Comparison of ENCODE assay signal across 9 mouse cellular contexts in the genomic region with DNA sequence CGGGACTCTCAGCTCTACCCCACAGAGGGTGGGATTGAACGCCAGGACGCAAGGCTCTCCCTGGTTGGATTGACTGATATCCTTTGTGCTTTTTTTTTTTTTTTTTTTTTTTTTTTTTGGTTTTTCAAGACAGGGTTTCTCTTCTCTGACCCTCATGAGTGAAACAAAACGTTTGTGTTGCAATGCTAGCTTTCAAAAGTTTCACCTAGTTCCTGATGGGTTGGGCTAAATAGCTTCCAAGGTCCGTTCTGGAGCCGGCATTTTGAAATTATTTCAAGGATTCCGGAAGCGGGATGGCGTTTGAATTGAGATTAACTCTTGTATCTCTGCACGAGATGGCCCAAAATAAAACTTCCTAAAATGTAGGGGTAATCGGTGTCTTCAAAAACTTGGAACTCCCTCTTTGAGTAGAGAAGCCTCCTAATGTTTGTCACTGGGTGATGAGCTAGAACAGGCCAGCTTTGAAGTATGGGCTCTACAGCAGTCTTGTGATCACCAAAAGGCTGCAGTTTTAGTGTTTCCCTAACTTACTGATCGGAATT. TPM values are rescaled to one million over a fixed set of nuclear protein-coding genes. Genes with fewer than 3 reads are reported as not detected.
DNase-seq lines count a peak whose midpoint lies in the region; ATAC-seq lines count a peak whose summit lies in the region.
"Had no signal": no experiment of that assay in that cellular context is flagged by ENCODE, and none has a peak within 500 bp of the region (broad histone marks: within the 10 kb centered on the region; RNA-seq: fewer than 3 reads in every experiment).

No protein-coding gene starts in this region.

- DNase-seq in lung, postnatal 14 days = no peak
- no peak for DNase-seq in forebrain, embryonic 10.5 days (ENCODE audit: extremely low spot score, low spot score)
- DNase-seq in limb, embryonic 10.5 days (ENCODE audit: low spot score) = no peak
- DNase-seq in layer of hippocampus, postnatal 10 days (ENCODE audit: low spot score in 2 of 2) = no peak
- no peak for DNase-seq in cerebellum, adult 18-20 months
- no peak for DNase-seq in spleen, postnatal 4 days (ENCODE audit: low spot score in 2 of 2)
- DNase-seq: thymus, postnatal 14 days had no signal

- H3K36me3 ChIP-seq in lung, embryonic 16.5 days (ENCODE audit: control insufficient read depth, insufficient read depth, low read length) = no peaks in the 10 kb centered on the region
- H3K36me3 ChIP-seq in forebrain, embryonic 10.5 days (replicated peaks) = peaks cover 4% of the 10 kb centered on the region; the same call in 1 of the 2 replicates
- H3K36me3 ChIP-seq in limb, embryonic 10.5 days = 0 out of 2 replicates have a peak, but pooled peaks cover 5% of the 10 kb centered on the region
- no peaks in the 10 kb centered on the region for H3K36me3 ChIP-seq in neural tube, embryonic 15.5 days

- H3K27ac ChIP-seq in lung, embryonic 16.5 days (ENCODE audit: low read length) = peak overlapping the region; percentile 96
- H3K27ac ChIP-seq in forebrain, embryonic 10.5 days = no peak overlapping the region
- H3K27ac ChIP-seq in limb, embryonic 10.5 days = no peak overlapping the region
- H3K27ac ChIP-seq in neural tube, embryonic 15.5 days (replicated peaks) = no peak overlapping the region

- peak overlapping the region; percentile 96 for H3K9ac ChIP-seq in lung, embryonic 16.5 days (ENCODE audit: low read length)
- no peak overlapping the region for H3K9ac ChIP-seq in neural tube, embryonic 15.5 days (replicated peaks)

- no peak for ATAC-seq in lung, embryonic 16.5 days (ENCODE audit: low read depth)
- ATAC-seq in neural tube, embryonic 15.5 days (ENCODE audit: low FRiP score) = no peak

- H3K4me1 ChIP-seq in lung, embryonic 16.5 days (replicated peaks; ENCODE audit: control insufficient read depth, insufficient read depth, low read length) = peaks cover 45% of the 10 kb centered on the region
- peaks cover 57% of the 10 kb centered on the region for H3K4me1 ChIP-seq in forebrain, embryonic 10.5 days
- peaks cover 41% of the 10 kb centered on the region for H3K4me1 ChIP-seq in limb, embryonic 10.5 days
- peaks cover 44% of the 10 kb centered on the region for H3K4me1 ChIP-seq in neural tube, embryonic 15.5 days

- no peaks in the 10 kb centered on the region for H3K27me3 ChIP-seq in lung, embryonic 16.5 days (ENCODE audit: control insufficient read depth, insufficient read depth, low read depth, low read length)
- H3K27me3 ChIP-seq in forebrain, embryonic 10.5 days (ENCODE audit: poor library complexity, severe bottlenecking) = peaks cover 4% of the 10 kb centered on the region; the same call in 1 of the 2 replicates
- no peaks in the 10 kb centered on the region for H3K27me3 ChIP-seq in limb, embryonic 10.5 days (ENCODE audit: low read depth, poor library complexity, severe bottlenecking)
- no peaks in the 10 kb centered on the region for H3K27me3 ChIP-seq in neural tube, embryonic 15.5 days (replicated peaks)

- H3K4me3 ChIP-seq in lung, embryonic 16.5 days (ENCODE audit: low read length) = peak overlapping the region; percentile 97
- H3K4me3 ChIP-seq in forebrain, embryonic 10.5 days = peak overlapping the region; percentile 94
- peak overlapping the region; percentile 92 for H3K4me3 ChIP-seq in limb, embryonic 10.5 days
- H3K4me3 ChIP-seq in neural tube, embryonic 15.5 days (replicated peaks) = peak overlapping the region; percentile 96

- H3K9me3 ChIP-seq in lung, embryonic 16.5 days (ENCODE audit: control insufficient read depth, low read length) = no peaks in the 10 kb centered on the region
- no peaks in the 10 kb centered on the region for H3K9me3 ChIP-seq in forebrain, embryonic 10.5 days
- H3K9me3 ChIP-seq in limb, embryonic 10.5 days (replicated peaks) = no peaks in the 10 kb centered on the region
- H3K9me3 ChIP-seq in neural tube, embryonic 15.5 days (replicated peaks) = no peaks in the 10 kb centered on the region

- peak overlapping the region; percentile 66 for H3K4me2 ChIP-seq in lung, embryonic 16.5 days (ENCODE audit: low read depth, low read length)
- peak overlapping the region; percentile 84 for H3K4me2 ChIP-seq in neural tube, embryonic 15.5 days

- WGBS in lung, embryonic 16.5 days = 23% methylated on average over 12 of the region's 12 CpGs
- 60% methylated on average over 12 of the region's 12 CpGs for WGBS in forebrain, embryonic 10.5 days
- WGBS in limb, embryonic 10.5 days = 49% methylated on average over 12 of the region's 12 CpGs
- WGBS in neural tube, embryonic 15.5 days = 58% methylated on average over 12 of the region's 12 CpGs

RNA-seq across cellular contexts. Expression of gene Nadk2, which starts 2.1 kb away (rescaled TPM):
- polyA plus RNA-seq in lung, embryonic 16.5 days (2015; fragmentation: Nextera tagmentation; extraction: Ambion mirVana) = 27.4 and 31.8 TPM in 2 replicates
- 30.1 and 30.4 TPM in 2 replicates for polyA plus RNA-seq in forebrain, embryonic 10.5 days (2016; fragmentation: Nextera tagmentation; extraction: Ambion mirVana)
- polyA plus RNA-seq in limb, embryonic 10.5 days (2016; fragmentation: Nextera tagmentation; extraction: Ambion mirVana) = 29.2 and 30.8 TPM in 2 replicates
- 26.9 and 29.6 TPM in 2 replicates for polyA plus RNA-seq in neural tube, embryonic 15.5 days (2015; fragmentation: Nextera tagmentation; extraction: Ambion mirVana)
- 10 to 100 TPM; 46.8 to 50.0 TPM for total RNA-seq in layer of hippocampus, postnatal 10 days (2021)
